Mouse (Mus musculus): ENCODE data around the gene Fars2. TPM values are rescaled to one million over a fixed set of nuclear protein-coding genes. Genes with fewer than 3 reads are reported as not detected.

Gene Fars2
- total RNA-seq, 2 experiments from 2014 or later, result 45.2 to 51.2 TPM

- ATAC-seq (replicated peaks; ENCODE audit: low FRiP score, poor library complexity, severe bottlenecking), result no peak
Observed at GRCm38 (mm10) chr13:36533966-36534540, 416.8 kb downstream of the Fars2 start.

DNA sequence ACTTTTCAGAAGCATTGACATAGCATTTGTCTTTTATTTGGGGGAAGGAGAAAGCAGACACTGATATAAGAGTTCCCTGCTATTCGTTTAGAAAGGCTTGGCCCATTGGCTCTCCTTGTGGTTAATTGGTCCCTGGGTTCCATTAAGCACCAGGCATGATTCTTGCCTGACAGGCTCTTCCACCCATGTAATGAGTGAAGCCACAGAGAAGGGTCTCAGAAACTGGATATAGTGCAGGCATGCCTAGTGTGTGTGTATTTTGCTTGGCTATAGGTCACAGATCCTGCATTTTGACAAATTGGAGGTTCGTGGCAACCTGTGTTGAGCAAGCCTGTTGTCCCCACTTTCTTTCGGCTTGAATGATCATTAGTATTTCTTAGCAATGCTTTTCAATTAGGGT, 420.4 kb downstream of the Fars2 start:
- ATAC-seq (replicated peaks; ENCODE audit: low FRiP score, poor library complexity, severe bottlenecking), result no peak

DNA sequence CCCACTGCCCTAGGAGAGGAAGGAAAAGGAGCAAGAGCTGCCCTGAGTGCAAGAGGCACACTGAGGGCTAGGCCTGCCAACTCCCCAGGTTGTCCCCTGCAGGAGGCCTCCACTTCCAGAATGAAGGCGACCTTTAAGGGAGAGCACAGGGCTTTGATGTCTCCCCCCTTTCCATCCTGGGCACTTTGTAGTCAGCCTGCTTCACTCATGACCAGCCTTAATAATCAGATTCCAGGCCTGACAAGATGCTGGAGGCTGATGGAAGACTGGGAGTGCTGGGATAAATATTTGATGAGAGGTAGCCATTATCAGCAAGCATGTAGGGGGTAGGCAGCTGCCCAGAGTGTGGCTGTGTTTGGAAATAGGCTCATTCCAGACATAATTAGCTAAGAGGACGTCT, 421.2 kb downstream of the Fars2 start:
- no peak for ATAC-seq (replicated peaks; ENCODE audit: low FRiP score, poor library complexity, severe bottlenecking)

DNA sequence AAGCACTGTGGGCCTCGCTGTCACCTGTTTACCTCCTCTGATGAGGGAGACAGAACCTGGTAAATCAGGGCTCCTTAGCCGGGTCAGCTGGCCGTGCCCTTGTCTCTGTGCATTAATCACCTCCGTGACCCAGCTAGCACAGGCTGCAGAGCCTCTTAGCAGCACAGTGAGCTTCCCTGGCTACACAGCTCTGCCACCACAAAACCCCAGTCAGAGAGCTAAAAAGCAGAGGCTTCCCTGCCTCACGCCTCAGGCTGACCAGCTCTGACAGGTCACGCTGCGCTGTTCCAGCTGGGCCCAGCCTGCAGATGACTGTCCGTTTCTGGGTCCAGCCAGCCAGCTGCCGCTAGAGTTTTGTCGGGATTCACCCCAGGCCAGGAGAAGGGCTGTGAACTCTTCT, 423.0 kb downstream of the Fars2 start:
- no peak for ATAC-seq (replicated peaks; ENCODE audit: low FRiP score, poor library complexity, severe bottlenecking)

DNA sequence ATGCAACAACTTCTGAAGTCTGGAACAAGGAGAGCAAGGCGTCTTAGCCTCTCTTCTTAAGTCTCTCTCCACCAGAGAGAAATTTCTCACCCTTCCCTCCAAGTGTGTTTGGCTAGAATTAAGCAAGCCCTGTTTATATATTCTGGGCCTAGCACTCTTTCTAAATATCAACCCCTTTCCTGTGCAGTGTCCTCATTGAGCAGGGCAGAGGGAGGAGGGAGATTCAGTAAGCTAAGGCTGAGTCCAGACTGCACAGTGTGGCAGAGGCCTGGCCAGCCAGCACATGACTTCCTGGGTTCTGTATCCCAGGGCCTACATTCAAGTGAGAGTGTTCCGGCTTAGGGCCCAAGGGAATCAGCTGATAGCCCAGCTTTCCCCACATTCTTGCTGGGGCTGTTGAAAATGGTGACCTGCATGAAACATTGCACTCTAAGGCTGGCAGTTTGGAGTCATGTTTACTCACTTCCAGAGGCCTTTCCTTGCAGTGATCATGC, 424.1 kb downstream of the Fars2 start:
- ATAC-seq (replicated peaks; ENCODE audit: low FRiP score, poor library complexity, severe bottlenecking), result no peak

- ATAC-seq (replicated peaks; ENCODE audit: low FRiP score, poor library complexity, severe bottlenecking), result no peak
Observed at GRCm38 (mm10) chr13:36550694-36551093, 433.5 kb downstream of the Fars2 start.

- ATAC-seq (replicated peaks; ENCODE audit: low FRiP score, poor library complexity, severe bottlenecking), result no peak
Observed at GRCm38 (mm10) chr13:36552522-36553246, 435.5 kb downstream of the Fars2 start.

- ATAC-seq (replicated peaks; ENCODE audit: low FRiP score, poor library complexity, severe bottlenecking), result no peak
Observed at GRCm38 (mm10) chr13:36553247-36553642, 436.0 kb downstream of the Fars2 start.

DNA sequence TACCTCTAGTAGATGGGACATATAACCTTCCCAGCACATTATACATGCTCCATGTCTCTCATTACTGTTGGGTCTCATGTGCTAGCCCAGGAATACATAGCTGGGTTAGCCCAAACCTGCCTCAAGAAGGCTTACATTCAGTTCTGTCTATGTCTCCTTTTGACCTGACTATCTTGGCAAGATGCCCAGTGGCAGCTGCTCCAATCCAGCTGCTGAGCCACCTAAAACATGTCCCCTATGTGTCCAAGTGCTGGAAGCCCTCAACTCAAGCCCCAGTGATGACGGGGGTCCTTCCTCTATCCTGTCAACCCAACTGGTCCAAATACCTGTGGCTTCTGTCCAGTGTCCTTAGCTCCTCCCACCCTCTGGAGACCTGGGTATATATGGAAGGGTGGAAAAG, 437.5 kb downstream of the Fars2 start:
- ATAC-seq (replicated peaks; ENCODE audit: low FRiP score, poor library complexity, severe bottlenecking), result no peak

DNA sequence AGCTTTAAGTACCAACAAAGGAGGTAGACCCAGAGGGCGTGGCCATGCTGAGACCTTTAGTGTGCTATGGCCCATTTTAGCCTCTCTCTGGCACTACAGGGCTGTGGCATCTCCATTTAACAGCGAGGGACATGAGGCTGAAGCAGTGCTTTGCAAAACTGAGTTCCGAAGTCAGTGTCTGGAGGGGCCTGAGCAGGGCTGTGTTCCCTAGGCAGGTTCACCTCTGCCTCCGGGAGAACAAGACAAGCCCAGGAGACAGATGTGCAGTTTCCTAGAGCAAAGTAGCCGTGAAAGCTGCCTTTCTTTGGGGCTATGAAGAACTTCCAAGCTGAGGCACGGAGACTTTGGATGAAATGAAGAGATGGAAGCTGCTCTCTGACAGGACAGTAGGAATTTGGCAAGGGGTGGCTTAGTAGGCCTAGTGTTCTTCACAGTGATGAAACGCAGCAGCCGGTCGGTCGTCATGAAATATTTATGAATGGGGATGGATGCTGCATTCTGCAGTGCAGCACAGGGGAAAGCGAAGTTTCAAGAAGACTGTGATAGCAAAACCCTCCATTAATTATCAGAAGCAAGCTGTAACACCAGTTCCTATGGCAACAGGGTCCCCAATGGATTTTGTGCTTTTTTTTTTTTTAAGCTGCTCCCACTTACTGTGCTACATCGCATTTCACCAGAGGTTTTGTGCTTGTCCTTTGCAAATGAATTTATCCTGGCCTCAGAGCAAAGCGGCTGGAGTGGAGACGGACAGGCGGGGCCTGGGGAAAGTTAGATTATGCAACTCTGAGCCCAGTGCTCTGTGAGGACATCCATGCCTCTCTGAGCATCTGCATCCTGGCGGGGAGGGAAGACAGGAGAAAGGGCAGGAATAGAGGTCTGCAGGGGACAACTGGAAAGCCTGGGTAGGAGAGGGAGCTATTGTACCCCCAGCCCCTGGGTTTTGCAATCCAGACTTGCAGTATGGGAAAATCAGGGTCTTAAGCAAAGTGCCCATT, 445.5 kb downstream of the Fars2 start:
- ATAC-seq (replicated peaks; ENCODE audit: low FRiP score, poor library complexity, severe bottlenecking), result no peak

GRCm38 (mm10) chr13:36564764-36565315, 447.6 kb downstream of the Fars2 start:
- ATAC-seq (replicated peaks; ENCODE audit: low FRiP score, poor library complexity, severe bottlenecking), result no peak

GRCm38 (mm10) chr13:36576781-36577180, 459.6 kb downstream of the Fars2 start:
- no peak for ATAC-seq (replicated peaks; ENCODE audit: low FRiP score, poor library complexity, severe bottlenecking)

DNA sequence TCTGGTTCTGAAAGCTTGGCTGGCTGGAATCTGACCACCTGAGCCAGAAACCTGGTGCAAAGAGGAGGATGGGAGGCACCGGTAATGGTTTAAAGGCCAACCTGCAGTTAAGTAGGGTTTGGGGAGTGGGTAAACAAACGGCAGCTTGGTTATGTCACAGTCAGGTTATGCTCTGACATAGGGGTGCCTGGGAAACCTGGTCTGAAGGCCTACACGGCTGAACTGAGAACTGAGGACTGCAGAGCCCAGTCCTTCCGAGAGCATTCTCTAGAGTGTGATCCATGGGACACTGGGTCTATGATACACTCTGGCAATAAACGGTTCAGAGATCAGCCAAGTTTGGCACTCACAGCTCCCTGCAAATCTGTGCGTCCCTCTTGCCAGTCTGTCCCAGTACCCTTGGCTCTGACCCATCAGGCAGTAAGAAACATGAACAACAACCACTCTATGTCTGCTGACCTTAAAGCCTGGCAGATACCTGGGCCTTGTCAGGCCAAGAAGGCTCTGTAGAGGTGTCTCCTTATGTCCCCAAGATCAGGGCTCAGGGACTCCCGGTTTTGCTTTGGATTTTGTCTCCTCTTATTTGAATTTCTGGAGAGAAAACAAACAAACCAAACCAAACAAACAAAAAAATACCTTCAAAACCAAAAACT, 460.8 kb downstream of the Fars2 start:
- ATAC-seq (replicated peaks; ENCODE audit: low FRiP score, poor library complexity, severe bottlenecking), result no peak

DNA sequence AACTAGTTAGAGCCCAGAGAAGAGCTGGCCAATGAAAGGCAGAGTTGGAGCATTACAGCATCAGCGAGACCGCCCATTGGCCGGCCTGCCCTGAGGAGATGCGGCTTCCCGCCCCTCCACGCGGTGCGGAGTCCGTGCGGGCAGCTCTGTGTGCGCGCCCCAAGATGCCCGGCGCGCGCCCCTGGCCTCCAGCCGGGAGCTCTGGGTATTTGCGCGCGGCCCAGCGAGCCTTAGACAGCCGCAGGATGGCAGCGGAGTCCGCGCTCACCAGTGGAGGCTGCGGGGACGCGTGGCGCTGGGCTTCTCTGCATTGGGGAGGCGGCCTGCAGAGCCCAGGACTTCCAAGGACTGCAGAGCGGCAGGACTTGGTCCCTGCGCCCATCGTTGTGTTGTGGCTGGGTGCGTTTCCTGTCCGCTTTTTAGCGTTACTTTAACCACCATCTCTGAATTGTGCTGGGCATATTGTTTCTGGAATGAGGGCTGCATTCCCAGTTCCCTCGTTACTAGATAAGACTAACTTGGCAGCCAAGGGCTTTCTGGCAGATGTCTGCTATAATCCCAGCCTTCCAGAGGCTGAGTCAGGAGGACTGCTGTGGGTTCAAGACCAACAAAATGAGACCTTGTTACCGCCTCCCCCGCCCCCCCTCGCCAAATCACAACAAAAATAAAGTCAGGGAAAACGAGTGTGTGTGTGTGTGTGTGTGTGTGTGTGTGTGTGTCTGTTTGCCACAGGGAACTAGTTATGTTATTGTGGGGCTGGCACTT, 461.5 kb downstream of the Fars2 start:
- no peak for ATAC-seq (replicated peaks; ENCODE audit: low FRiP score, poor library complexity, severe bottlenecking)

GRCm38 (mm10) chr13:36582406-36583070, 465.3 kb downstream of the Fars2 start:
- ATAC-seq (replicated peaks; ENCODE audit: low FRiP score, poor library complexity, severe bottlenecking), result no peak

DNA sequence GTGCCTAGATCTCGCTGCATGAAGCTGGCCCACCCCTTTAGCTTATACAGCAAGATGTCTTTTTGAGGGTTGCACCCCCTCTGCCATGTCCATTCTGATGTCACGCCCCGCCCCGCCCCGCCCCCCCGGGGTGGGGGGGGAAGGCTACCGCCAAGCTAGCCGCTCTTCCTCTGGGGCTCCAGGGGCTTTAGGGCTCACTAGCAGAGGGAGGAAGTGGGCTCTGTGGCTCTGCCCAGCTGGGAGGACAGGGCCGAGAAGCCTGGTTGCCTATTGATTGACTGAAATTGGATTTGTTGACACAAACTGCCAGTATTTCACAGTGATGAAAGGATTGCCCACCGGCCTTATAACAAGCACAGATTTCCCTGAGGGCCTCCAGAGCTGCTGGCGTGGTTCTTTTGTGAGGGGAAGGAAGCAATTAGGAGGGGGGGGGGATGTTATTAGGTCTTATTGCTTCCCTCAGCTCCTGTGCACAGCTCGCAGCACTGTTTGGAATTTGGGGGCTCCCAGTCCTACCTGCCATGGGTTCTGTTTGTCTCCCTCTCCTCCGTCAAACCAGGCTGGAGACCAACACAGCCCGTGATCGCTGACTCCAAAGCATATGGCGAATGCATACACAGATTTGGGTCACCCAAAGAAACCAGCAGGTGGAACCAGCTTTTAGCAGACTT, 466.4 kb downstream of the Fars2 start:
- no peak for ATAC-seq (replicated peaks; ENCODE audit: low FRiP score, poor library complexity, severe bottlenecking)

- no peak for ATAC-seq (replicated peaks; ENCODE audit: low FRiP score, poor library complexity, severe bottlenecking)
Observed at GRCm38 (mm10) chr13:36584197-36584596, 467.0 kb downstream of the Fars2 start.

DNA sequence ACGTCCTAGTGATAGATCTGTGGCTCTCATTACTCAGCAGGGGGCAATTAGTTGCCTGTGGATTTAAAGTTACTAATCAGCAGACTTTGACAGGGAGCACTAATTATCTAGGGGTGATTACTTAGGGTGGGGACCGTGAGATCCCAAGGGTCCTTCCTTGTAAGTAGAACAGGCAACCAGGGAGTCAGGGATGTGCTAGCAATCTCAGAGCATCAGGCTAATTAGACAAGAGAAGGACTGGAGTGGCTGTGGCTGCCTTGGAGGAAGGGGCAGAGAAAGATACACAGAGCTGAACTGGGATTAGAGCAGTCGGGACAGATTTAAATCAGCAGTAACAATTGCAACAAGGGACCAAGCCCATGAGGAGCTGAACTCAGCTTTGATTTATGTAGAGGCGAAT, 471.9 kb downstream of the Fars2 start:
- ATAC-seq (replicated peaks; ENCODE audit: low FRiP score, poor library complexity, severe bottlenecking), result no peak
